Mouse (Mus musculus) cerebellum, postnatal 4 days (tissue): ENCODE measurements around the gene Plcb1.

ENCODE experiments used
- DNase-seq, 2 experiments: peaks; one replicate each; pipeline ENCODE4 v3.0.0; 2022; ENCODE audit warnings: low spot score in 2 of 2, mixed read lengths in 1 of 2

Gene Plcb1

DNA sequence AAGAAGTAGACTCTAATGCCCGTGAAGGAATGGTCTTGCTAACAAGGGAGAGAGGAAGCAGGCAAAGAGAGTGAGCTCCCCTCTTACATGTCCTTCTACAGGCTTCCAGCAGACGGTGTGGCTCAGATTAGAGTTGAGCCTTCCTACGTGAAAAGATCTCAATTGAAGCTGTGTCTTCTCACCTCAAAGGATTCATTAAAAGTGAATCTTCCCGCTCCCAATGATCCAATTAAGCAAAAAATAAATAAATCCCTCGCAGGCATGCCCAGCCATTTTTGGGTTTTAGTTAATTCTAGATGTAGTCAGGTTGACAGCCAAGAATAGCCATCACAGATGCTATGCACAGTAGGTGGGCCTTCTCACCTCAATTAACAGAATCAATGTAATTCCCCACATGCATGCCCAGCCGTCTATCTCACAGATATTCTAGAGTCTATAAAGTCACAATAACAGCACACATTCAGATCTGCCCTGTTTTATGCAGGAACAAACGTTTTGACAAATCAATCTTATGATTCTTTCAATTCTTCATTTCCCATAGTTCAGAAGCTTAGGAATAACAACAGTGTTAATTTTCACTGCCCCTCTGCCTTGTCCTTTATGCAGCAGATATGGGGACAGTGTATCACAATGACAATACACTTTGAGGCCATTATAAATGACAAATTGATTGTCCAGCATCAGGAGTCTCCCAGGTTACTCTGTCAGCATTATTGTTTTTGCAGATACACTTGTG, 520.0 kb downstream of the Plcb1 start:
- DNase-seq, result peak in 1 of 2 experiments; percentile 53

DNA sequence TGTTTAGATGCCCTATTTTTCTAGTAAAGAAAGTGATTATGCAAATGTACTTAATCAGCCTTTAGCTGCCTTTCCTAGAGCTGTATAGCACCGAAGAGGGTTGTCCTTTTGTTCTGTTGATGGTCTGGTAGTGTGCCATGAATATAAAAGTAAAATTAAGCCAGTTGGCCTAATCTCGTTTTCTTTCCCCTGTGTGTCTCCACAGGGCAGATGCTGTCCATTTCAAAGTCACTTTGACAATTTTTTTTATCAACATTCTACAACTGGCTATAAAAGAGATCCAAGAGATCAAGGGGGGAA, 520.6 kb downstream of the Plcb1 start:
- DNase-seq, result no peak

DNA sequence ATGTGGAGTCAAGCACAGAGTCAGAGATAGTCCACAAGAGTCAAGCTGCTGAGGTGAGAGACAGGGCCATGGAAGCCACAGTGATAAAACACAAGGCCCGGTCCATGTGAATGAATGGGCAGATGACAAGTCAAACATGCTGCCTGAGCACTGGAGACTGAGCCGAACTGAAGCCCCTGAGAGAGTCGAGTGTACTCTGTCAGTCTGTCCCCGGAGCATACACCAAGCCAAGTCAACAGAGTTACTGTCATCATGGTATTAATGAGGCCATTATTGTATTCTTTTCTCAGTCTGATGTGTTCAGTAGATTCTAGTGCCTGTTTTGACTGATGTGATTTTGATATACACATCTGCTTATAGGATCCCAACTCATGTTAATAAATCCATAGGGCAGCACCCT, 521.9 kb downstream of the Plcb1 start:
- no peak for DNase-seq

GRCm38 (mm10) chr2:135315980-135316379, 530.1 kb downstream of the Plcb1 start:
- DNase-seq, result no peak

- no peak for DNase-seq
Observed at GRCm38 (mm10) chr2:135318136-135318535, 532.3 kb downstream of the Plcb1 start.

DNA sequence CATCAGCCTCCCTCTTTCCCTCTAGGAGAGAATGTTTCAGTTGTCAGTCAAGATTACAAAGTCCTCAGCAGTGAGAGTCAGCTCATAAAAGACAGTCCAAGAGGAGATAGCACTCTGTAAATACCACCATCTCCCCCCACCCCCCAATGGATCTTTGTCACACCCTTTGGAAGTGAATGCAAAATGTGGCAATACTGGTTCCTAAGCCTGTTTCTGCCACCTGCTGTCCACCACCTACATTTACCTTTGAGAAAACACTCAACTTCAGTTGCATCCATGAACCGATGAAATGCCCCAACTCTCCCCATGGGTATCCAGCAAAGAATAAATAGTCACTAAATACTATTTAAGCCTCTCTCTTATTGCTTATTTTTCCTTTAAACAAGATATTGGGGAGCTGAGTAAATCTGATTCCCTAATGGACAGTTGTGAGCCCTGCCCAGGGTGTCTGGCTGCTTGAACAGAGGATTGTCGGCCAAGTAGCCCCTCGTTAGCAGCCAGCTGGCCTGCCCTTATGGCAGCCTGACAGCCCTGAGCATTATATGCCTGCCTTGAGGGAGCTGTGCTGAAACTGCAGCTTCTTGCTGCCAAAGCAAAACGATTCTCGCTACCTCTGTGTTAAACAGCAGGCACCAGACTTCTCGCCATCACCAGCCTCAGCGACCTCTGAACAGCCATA, 537.5 kb downstream of the Plcb1 start:
- peak in 1 of 2 experiments; percentile 65 for DNase-seq

- DNase-seq, result peak; percentile 83 to 87
Observed at GRCm38 (mm10) chr2:135323955-135324302, 538.1 kb downstream of the Plcb1 start.

- DNase-seq, result peak in 1 of 2 experiments; percentile 24
Observed at GRCm38 (mm10) chr2:135328756-135329155, 542.9 kb downstream of the Plcb1 start.

DNA sequence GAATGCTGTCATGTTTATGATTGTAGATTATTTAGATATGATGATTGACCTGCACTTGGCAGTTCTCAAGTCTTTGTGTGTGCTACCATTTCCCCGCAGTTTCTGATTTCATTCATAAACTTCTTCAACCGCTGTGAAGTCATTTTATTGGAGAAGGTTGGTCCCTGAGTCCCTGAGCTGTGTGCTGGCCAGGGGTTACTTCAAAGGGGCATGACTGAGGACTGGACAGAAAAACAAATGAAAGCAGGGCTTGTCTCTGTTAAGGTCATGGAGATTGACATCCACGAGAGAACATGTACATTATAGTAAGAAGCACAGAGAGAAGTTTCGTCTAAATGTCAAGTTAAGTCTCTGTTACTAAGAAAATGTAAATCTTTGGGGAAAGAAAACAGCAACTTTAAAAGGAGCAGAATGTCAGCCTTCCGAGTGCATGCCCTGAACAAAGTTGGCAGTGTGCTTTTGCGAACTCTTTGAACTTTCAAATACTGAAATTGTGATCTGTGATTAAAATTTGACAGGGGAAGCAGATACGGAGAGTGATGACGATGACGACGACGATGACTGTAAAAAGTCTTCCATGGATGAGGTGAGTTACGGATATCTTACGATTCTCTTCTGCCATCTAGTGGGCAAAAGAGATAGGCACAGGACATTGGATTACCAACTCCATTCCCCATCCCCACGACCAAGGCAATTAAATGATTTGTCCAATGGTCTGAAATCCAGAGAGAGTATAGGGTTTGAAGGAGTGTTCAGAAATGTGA, 544.1 kb downstream of the Plcb1 start:
- DNase-seq, result peak in 1 of 2 experiments; percentile 56

GRCm38 (mm10) chr2:135331868-135332267, 546.0 kb downstream of the Plcb1 start:
- DNase-seq, result no peak

DNA sequence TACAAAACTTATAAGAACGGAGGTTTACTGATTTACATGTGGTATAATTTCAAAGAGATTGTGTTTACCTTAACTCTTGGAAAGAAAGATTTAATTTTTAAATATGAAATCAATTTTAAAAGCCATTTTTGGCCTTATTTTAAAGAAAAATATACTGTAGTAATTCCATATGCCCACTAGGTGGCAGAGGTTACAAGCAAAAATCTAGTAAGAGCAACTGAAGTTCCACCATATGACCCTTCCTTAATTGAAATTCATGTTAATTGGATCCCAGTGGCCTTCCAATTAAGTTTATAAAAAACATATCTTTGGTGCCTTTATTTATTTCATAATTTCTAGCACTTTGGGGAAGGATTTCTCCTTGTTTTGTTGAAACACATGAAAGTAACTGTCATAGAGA, 570.4 kb downstream of the Plcb1 start:
- DNase-seq, result no peak

- peak in 1 of 2 experiments; percentile 35 for DNase-seq
Observed at GRCm38 (mm10) chr2:135361798-135362197, 575.9 kb downstream of the Plcb1 start.

DNA sequence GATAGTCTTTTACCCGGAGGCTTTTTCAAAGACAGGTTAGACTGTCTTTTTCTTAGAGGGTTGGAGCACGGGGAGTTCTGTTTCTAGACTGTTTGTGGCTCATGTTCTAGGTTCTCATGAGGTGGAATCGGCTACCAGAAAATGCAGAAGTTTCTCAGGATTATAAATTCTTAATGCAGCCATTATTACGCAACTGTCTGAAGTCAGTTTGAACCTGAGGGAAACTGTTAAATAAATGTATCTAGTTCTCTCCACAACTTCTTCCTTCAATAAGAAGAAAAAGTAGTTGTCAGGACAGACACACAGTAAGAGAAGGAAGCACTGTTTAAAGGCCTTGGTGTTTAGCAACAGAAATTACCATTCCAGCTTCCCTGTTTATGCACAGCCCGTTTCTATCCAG, 577.1 kb downstream of the Plcb1 start:
- DNase-seq, result no peak

DNA sequence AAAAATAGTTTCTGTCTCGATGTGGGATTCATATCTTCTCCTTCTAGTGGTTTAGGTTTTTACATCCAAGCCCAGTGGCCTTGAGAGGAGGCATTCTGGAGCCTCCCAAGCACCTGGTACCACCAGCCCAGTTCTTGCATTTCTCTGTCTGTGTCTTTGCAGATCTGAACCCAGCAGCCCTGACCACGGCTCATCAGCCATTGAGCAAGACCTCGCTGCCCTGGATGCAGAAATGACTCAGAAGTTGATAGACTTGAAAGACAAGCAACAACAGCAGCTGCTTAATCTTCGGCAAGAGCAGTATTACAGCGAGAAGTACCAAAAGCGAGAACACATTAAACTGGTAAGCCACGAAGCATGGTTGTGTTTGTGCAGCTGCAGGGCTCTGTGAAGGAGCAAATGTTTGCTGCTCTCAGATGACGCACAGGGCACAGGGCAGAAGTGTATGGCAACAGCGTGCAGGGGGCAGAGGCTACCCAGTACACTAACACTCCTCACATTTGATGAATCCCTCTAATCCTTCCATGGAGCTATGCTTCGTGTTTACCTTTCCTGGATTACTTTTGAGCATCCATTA, 584.5 kb downstream of the Plcb1 start:
- no peak for DNase-seq

- DNase-seq, result peak in 1 of 2 experiments; percentile 3
Observed at GRCm38 (mm10) chr2:135380796-135381195, 594.9 kb downstream of the Plcb1 start.

- DNase-seq, result no peak
Observed at GRCm38 (mm10) chr2:135381396-135381795, 595.5 kb downstream of the Plcb1 start.

GRCm38 (mm10) chr2:135387990-135388389, 602.1 kb downstream of the Plcb1 start:
- DNase-seq, result peak in 1 of 2 experiments; percentile 25

GRCm38 (mm10) chr2:135394698-135395097, 608.8 kb downstream of the Plcb1 start:
- DNase-seq, result no peak

DNA sequence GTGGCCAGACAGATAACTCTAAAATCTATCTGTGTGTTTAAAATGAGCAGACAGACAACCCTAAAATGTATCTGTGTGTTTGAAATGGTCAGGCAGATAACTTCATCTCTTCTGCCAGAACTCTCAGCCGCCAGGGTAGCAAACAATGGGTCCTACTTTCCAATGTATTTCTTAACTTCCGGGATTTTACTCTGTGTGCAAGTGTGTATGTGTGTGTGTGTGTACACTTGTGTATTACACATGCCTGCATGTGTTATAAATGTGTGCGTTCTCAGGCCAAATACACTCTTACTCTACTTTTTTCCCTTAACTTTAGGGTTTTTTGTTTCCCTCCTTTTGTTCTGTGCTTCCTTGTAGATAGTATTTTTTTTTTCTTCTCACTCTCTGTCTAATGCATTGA, 610.5 kb downstream of the Plcb1 start:
- DNase-seq, result no peak

DNA sequence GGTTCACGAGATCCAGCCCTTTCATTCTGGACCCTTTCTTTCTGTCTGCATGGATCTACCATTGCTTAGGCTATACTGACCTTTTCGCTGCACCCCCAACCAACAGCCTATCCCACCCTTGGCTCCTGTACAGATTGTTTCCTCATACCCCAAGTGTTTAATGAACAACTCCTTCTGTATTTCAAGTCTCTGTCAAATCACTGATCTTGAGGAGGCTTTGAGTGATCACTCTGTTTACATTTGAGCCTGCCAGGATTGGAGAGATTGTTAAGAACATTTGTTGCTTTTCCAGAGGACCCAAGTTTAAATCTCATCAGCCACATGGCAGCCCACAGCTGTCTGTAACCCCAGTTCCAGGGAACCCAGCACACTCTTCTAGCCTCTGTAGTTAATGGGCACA, 612.1 kb downstream of the Plcb1 start:
- DNase-seq, result no peak

DNA sequence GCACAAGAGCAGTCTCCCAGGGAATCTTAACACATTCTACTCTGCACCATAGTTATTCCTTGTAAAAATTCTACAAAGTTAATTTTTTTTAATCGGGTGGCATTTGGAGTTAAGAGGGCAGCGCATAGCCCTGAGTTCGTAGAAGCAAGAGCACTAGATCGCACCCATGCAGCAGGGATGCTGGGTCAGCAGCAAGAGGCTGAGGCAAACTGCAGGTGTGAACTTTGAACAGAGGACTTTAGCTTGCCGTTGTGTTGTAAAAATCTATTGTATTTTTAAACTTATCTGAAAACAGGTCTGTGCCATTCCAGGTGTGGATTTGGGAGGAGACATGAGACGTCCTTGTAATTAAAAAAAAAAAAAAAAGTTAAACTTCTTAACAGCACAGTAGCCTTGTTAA, 613.9 kb downstream of the Plcb1 start:
- no peak for DNase-seq

DNA sequence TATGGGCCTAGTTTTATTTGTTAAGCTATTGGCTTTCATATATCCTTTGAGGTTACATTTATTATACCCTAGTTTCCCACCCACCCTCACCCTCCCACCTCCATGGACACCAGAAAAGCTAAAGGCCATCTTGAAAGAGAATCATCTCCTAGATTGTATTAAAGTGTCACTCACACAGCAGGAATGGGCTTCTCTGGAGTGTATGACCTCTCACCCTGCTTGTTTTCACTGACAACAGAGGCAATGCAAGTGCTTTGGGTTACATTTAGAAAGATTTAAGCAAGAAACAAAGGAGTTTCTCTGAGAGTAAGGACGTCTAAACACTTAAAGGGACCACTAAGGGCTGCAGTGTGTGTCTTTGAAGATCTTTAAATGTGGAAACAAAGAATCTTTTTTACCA, 617.0 kb downstream of the Plcb1 start:
- no peak for DNase-seq
